Mouse (Mus musculus): ENCODE measurements around the gene Npas3.

DNA sequence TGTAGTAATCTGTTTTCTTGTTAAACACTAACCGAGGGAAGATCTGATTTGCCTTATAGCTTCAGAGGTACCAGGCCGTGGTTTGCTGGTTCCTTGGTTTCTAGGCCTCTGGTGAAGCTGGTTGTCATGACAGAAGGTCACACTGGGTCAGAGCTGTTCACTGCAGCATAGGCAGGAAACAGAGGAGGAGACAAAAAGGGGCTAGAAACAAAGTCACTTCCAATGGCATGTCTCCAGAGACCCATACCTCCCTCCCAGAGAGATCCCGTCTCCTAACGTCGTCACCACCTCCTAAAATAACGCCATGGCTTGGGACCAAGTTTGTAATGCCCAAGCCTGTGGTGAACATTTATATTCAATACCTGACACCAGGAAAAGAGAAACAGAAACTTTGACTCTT lies 236.4 kb downstream of the Npas3 start:
- TF ChIP-seq POLR2A (IDR thresholded peaks at IDR 0.05; ENCODE audit: control insufficient read depth, extremely low read depth, insufficient read depth, low read length, poor library complexity) (no peak), CTCF (IDR thresholded peaks at IDR 0.05; ENCODE audit: borderline replicate concordance, control insufficient read depth, extremely low read depth, insufficient read depth, low read length, poor library complexity) (no peak)
